Mouse (Mus musculus) neutrophil, adult 5-6 weeks (primary cell): ENCODE data around the gene Pih1d1. TPM values are rescaled to one million over a fixed set of nuclear protein-coding genes. Genes with fewer than 3 reads are reported as not detected.
"Not testable (repeated sequence)": the region's sequence is repeated elsewhere in the genome, so short reads cannot be mapped to it uniquely, and the experiment has no call there.

Source experiments
- ATAC-seq: fragments of 151-379, 151-347 bp; 2 replicates; pipeline ENCODE4 v1.8.0; 2017; ENCODE audit warnings: mild to moderate bottlenecking, moderate TSS enrichment; ENCODE audit not compliant: insufficient number of reproducible peaks, poor library complexity, low FRiP score, severe bottlenecking; ENCODE audit errors: extremely low read depth
- total RNA-seq: library from RNA; stranded (forward); fragments of 200-1000 nt; gene quantifications from 2 replicates; pipeline ENCODE4 v1.2.3, GENCODE M21; 2017

Pih1d1 gene
- total RNA-seq, 1 experiment from 2014 or later: 38.5 TPM

- ATAC-seq: no peak
Observed at GRCm38 (mm10) chr7:45141914-45142313, 12.2 kb upstream of the Pih1d1 start.

DNA sequence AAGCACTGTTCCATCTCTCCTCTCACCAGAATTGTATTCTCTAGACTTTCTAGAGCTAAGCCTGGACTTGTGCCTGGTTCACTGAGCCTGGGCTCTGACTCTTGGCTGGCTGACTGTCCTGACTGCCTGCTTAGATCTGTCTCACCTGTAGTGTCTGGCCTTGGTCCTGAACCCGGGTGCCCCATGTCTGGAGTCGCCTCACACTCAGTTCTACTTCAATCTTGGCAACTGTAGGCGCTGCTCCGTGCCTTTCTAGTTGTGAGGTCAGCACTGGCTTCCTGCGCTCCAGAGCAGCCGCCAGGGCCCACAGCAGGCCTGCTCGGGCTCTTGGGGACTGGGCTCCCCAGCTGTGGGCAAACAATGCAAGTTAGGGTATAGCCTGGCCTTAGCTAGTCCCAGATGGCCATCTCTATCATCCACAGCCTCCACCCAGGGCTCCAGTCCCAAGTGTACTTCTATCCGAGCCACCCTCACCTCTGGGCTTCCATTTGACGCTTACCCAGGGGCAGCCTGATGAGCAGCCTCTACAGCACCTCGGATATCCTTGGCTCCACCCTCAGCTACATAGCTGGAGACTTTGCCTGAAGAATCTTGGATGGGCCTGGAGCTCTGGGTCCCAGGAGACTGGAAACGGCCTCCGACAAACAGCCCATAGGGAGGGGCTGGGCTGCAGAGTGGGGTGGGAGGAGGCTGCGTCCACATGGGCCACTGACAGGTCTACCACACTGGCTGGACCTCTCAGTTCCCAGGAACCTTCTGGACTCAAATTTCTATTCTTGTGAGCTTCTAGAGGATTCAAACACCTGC is 9.5 kb upstream of the Pih1d1 start:
- ATAC-seq: no peak

- no peak for ATAC-seq
Observed at GRCm38 (mm10) chr7:45145460-45145859, 8.6 kb upstream of the Pih1d1 start.

DNA sequence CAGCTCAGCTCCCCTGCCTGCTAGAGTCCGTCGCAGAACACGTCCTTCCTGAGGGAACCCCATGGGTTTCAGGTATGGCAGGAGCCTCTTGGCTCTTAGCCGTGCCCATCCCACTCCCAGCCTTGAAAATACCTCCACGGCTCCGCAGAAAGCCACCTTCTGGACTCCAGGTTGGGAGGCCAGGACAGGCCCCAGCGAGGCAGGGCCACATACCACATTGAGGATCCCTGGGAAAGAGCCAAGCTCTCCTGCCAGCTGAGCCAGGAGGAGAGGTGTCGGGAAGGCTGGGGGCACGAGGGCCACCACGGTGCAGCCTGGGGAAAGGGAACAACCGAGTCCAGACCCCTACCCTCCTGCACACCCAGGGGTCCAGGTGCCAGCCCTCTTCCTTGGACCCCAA is 6.8 kb upstream of the Pih1d1 start:
- ATAC-seq: no peak

GRCm38 (mm10) chr7:45147899-45148298 is 6.2 kb upstream of the Pih1d1 start:
- ATAC-seq: no peak

DNA sequence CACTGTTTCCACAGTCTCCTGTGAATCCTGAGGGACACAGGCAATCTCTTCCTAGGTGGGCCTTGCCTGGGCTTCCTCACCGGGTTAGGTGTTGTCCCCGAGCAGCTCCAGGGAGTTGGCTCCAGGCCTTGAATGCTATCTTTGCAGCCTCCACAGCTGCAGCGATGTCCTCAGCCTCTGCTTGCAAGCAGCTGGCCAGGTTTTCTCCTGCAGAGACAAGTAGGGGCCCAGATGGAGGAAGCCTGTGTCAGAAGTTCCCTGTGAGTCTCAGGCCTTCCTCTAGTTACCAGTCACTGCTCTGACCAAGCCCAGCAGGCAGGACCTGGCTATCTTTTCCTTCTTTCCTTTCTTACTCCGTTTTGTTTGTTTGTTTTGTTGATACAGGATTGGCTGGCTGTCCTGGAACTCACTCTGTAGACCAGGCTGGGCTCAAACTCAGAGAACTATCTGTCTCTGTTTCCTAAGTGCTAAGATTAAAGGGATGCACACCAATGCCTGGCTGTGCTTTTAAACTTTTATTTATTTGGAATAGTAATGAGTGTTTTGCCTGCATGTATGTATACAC is 5.5 kb upstream of the Pih1d1 start:
- ATAC-seq: no peak

DNA sequence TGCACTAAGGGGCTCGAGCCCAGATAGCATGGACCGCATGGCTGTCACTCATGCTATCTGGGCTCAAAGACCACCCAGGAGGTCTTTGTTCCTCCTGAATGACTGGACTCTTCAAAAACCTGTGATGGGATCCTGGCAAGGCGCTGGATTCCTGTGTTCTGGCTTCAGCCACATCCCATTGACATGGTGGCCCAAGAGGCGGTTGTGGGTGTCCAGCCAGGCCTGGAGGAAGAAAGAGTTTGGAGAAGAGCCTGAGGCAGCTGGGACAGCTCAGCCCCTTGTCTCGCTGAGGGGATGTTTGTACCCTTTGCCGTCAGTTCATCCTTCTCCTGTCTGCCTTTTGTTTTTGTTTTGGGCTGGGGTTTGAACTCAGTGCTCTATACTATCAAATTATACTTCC is 4.6 kb upstream of the Pih1d1 start:
- no peak for ATAC-seq

GRCm38 (mm10) chr7:45150321-45150720 is 3.8 kb upstream of the Pih1d1 start:
- ATAC-seq: no peak

DNA sequence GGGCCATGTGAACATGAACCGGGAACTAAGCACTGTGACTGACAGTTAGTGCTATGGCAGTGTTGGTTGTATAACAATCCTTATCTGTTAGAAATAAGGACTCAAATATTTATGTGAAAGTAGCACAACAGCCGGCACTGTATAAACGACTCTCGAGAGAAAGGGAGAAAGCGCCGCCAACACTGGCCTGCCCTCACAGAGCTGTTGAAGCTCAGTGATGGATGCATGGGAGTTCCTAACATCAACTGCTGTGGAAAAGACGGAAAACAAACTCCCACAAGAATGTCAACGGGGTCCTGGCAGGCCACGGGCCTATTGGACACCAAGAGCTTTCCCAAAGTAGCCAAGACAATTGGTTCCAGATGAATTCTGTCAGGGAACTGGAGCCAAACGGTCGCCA is 2.8 kb upstream of the Pih1d1 start:
- no peak for ATAC-seq

GRCm38 (mm10) chr7:45153052-45153451 is 1.1 kb upstream of the Pih1d1 start:
- ATAC-seq: not testable (repeated sequence)

GRCm38 (mm10) chr7:45153586-45153985 is 517 bp upstream of the Pih1d1 start:
- ATAC-seq: no peak

- 0 out of 2 replicates have a peak, but pooled peaks have one; percentile 27 for ATAC-seq
Observed at GRCm38 (mm10) chr7:45154993-45155514, 951 bp downstream of the Pih1d1 start.

- ATAC-seq: no peak
Observed at GRCm38 (mm10) chr7:45155590-45155989, 1.5 kb downstream of the Pih1d1 start.

DNA sequence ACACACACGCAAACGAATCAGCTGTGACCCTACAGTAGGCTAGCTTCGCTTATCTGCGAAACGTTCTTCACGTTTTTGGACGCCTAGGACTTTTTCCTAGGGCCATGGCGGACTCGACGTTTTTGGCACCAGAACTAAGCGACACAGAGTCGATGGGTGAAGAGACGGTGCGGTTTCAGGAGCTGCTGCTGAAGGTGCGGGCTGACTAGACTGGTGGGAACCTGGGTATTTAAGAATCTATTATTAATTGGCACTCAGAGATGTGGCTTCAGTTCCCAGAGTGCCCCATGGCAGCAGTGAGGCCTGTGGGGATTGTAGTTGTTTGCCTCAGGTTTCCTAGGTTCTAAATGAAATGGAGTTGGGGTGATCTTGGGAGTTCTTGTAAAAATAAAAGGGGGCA is 2.1 kb downstream of the Pih1d1 start:
- no peak for ATAC-seq

DNA sequence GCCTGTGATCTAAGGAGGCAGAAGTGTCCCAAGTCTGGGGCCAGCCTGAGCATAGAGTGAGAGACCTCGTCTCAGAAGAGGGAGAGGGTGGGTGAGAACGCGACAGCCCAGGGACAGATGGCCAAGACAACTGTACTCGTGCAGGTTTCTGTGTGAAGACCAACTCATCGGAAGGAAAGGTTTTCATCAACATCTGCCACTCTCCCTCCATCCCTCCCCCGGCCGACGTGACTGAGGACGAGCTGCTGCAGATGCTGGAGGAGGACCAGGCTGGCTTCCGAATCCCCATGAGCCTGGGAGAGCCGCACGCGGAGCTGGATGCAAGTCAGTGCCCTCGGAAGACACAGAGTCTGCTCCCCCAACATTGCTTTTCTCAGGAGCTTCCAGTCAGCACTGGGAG is 3.4 kb downstream of the Pih1d1 start:
- no peak for ATAC-seq

- ATAC-seq: no peak
Observed at GRCm38 (mm10) chr7:45158991-45159390, 4.9 kb downstream of the Pih1d1 start.

DNA sequence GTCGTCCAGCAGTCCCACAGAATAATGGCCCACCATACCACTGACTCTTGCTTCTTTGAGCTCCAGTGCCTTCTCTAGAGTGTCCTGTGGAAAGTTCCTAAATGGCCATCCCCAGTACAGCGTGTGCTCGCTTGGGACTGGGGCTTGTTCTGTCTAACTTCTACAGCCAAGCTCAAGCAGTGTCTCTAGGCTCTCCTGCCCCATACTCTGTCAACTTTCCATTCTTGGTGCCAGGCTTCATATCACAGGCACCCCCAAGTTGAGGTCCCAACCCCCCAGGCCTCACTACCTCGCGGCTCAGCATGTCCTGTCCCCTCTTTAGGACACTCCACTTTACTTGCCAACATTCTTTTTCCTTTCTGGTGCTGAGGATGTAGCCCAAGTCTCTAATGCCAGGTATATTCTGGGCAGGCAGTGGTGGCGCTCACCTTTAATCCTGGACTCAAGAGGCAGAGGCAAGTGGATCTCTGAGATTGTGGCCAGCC is 6.3 kb downstream of the Pih1d1 start:
- no peak for ATAC-seq

DNA sequence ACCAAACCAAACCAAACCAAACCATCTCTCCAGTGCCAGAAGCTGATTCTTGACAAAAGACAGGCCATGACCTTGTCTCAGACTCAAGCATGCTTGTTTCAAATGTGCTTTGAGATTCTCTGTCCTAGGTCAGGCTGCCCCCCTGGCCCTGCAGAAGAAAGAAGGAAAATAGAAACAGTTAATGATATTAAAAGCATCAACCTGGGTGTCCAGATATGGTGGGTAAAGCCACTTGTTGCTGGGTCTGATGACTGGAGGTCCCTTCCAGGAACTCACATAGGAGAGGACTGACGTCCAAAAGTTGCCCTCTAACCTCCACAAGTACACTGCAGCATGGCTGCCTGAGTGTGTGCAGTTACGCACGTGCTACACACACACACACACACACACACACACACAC is 6.8 kb downstream of the Pih1d1 start:
- no peak for ATAC-seq

DNA sequence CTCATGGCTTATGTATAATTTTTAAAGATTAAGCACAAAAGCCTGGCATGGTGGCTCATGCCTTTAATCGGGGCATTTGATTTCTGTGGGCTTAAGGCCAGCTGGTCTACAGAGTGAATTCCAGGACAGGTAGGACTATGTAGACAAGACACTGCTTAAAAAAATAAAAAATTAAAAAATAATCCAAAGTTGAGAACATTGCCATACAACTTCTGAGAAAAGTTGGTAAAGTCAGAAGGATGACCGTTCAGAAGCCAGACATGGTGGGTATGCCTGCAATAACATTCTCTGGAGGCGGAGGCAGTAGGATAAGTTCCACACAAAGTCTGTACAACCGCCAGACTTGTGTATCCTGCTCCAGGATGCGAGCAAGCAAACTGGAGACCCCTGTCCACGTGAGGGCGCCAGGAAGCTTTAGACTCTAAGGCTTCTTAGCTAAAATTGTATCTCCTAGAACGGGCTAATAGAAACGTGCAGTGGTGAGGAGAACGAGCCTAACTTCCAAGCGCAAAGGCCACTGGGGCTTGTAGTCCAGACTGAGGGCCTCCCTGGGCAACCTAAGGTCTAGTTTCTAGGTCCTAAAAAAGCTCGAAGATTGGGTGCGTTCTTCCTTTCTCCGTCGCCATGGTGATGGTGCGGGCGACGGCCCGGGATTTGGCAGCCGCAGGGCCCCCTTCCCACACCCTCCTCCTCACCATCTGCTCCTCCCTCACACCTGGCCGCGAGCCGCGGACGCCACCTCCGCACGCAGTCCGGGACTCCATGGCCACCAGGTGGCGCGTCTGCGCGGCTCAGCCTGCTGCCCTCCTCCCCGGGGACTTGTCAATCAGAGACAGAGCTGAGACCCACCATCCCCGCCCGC is 7.7 kb downstream of the Pih1d1 start:
- peak; percentile 63 for ATAC-seq
